Mouse (Mus musculus) embryo, embryonic 11.5 days (tissue): ENCODE data around the gene Csrnp2.

Source experiments
- DNase-seq: peaks from one replicate; pipeline ENCODE4 v3.0.0-alpha.2; 2012; ENCODE audit warnings: low read depth, low spot score

Csrnp2 gene

GRCm38 (mm10) chr15:100478351-100478750 is 16.9 kb downstream of the Csrnp2 start:
- no peak for DNase-seq

DNA sequence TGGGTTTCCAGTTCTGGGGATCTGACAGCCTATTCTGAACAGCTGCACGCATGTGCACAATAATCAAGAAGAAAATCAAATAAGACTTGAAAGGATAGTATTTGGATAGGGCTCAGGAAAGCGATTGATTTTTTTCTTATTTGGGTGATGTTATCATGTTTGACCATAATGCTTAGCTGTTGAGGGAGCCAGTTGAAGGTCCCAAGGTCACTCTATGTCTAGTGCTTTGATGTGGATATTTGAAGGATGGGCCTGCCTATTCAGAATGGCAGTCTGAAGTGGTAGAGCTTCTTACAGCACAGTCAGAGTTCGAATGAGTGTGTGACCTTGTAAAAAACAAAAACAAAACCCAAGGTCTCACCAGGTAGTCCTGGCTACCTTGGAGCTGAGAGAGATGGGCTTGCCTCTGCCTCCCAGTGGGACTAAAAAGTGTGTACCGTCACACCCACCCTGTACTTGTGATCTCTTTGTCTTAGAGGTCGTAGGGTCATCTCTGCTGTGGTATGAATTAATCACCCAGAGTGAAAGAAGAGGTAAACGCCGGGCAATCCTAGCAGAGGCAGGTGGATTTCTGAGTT is 21.3 kb downstream of the Csrnp2 start:
- DNase-seq: no peak

DNA sequence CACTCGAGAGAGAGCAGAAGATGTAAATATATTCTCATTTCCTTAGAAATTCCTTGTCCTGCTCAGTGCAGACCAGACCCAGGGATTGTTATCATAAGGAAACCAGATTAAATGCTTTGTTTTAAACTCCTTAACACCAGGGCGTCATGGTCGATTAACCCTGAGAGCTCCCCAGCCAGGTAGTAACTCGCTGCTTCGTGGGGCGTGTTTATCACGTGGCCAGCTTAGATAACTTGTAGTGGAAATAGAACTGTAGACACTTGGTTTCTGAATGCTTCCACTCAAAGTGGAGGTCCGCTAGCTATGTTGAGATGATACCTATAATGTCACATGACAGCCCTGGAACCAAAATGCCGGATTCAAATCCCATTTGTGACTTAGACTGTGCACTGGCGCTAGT is 25.3 kb downstream of the Csrnp2 start:
- no peak for DNase-seq

DNA sequence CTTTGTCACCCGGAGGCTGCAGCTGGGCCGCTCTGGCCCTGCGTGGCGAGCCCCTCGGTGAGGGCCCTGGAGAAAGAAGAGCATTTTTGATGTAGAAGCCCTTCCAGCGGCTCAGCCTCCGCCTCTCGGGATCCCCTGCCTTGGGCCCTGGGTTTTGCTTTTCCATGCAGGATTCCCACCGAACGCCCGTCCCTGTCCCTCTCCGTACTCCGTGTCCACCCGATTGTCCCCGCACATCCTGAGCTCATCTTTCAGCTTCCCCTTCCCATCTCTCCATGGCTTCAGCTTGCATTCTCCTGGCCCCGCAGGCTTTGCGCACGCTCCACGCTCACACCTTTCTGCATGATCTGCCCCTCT is 26.1 kb downstream of the Csrnp2 start:
- DNase-seq: no peak

DNA sequence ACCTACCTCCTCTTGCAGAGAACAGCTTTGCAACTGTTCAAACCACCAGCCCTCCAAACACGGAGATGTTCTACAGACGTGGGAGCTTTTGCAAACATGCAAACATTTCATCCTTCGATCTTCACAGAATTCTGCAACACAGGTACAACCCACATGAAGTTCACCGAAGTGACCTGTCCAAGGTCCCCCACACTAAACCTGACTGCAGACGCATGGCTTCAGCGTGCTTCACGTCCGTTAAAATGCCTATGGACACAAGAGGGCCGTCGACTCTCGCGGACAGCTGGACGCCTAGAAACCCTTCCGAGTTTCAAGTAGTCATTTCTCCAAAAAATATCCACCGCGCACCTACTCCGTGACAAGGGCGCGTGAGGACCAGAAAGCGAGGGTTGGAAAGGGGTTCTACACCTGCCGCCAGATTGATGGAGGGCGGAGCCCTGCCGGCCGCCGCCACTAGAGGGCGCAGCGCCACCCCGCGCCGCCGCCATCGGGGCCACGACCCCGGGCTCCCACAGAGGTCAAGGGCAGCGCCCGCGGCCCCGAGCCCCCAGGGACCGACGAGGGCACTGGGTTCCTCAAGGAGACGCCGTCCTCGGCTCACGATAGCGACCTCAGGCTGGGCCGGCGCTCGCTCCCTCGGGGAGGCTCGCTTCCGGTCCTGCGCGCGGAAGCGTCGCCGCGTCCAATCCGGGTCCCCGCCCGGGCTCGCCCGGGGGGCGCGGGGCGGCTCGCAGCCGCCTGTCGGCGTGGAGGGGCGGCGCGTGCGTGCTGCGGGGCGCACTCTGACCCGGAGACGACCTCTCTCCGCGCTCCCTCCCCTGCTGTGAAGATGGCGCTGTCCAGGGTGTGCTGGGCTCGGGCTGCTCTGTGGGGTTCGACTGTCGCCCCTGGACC is 26.7 kb downstream of the Csrnp2 start, which contains the start of gene Letmd1:
Gene Letmd1, plus strand, starts transcription at position 729 of the 894 bp plus-strand sequence.
- DNase-seq: peak; percentile 82

GRCm38 (mm10) chr15:100467738-100468137 is 27.6 kb downstream of the Csrnp2 start:
- no peak for DNase-seq

DNA sequence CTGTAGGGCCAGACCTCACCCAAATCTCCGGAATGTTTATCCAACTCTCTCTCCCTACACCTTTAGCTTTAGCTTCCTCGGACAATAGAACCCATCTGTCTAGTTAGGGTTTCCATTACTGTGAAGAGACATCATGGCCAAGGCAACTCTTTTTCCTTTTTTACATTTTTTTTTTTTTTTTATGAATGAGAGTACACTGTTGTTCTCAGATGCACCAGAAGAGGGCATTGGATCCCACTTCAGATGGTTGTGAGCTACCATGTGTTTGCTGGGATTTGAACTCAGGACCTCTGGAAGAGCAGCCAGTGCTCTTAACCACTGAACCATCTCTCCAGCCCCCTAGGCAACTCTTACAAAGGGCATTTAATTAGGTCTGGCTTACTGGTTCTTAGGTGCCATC is 29.9 kb downstream of the Csrnp2 start:
- no peak for DNase-seq

DNA sequence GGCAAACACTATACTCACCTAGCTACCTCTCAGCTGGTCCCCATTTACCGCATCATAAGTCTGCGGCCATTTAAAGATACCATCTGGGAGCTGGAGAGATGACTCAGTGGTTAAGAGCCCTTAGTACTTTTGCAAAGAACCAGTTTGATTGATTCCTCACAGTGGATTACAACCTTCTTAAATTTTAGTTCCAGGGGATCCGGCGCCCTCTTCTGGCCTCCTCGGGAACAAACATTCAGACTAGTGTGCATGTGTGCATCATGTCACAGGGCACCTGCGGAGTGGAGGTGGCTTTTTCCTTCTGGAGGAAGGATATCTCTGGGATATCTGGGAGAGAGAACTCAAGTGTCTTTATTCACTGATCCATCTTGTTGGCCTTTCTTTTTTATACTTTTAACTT is 31.6 kb downstream of the Csrnp2 start:
- no peak for DNase-seq

DNA sequence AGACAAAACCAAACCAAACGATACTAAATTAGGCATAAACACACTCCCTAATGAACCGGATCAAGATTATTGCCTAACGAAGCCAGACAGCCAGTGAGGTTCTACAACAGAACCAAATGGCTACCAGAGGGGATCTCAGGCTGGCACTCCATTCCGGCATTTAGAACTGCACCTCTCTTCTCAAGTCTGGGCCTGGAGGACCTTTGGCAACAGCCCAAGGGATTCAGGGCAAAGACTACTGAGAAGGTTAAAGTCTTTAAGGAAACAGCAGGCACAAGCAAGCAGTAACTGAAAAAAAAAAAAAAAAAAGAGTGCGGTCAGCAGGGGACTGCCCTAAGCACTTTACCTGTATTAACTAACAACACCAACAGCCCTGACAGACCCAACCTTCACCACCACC is 33.2 kb downstream of the Csrnp2 start:
- no peak for DNase-seq

DNA sequence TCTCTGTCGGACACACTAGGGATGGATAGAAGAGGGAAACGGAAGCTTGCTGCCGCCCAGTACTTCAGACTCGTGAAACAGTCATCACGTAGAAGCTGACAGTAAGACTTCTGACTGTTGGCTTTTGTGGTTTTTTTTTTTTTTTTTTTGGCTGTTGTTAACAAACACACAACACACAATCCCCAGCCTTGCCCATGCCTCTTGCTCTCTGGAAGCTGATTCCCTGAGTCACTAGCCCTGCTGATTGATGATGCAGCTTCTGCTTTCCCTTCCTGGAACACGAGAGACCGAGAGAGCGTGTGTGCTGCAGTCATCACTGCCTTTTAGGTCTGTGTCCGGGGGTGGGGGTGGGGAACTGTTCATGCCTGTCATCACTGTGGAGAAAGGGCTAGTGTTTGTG is 33.6 kb downstream of the Csrnp2 start:
- DNase-seq: no peak

DNA sequence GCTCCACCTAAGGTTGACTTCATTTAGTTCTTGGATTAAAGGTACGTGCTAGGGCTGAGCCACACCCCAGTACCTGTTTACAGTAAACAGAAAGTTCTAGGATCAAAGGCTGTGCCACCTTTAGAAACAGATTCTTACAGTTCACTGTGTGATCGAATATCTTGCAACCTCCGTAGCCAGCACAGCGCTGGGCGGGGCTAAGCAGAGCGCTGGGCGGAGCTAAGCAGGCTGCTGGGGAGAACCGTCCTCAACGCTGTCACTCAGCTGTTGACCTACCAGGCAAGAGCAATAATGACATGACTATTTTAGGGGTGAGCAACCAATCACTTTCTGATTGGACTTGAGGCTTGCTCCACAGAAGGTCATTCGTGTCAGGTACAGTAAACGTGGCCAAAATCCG is 34.3 kb downstream of the Csrnp2 start:
- no peak for DNase-seq

DNA sequence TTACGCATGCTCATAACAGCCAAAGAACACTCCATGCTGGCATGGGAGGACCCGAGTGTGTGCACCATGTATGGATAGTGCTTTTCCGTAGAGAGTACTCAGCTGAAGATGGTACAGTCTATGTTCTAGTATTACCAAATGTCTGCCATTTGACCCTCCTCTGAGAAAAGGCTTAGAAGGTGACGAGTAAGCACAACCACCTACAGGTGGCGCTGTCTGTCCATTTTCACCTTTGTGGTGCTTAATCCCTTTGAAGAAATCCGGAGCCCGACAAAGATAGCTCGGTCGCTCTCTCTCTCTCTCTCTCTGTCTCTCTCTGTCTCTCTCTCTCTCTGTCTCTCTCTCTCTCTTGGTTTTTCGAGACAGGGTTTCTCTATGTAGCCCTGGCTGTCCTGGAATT is 37.2 kb downstream of the Csrnp2 start:
- DNase-seq: peak; percentile 57

- DNase-seq: peak; percentile 81
Measured at GRCm38 (mm10) chr15:100457340-100457739, 37.9 kb downstream of the Csrnp2 start.

DNA sequence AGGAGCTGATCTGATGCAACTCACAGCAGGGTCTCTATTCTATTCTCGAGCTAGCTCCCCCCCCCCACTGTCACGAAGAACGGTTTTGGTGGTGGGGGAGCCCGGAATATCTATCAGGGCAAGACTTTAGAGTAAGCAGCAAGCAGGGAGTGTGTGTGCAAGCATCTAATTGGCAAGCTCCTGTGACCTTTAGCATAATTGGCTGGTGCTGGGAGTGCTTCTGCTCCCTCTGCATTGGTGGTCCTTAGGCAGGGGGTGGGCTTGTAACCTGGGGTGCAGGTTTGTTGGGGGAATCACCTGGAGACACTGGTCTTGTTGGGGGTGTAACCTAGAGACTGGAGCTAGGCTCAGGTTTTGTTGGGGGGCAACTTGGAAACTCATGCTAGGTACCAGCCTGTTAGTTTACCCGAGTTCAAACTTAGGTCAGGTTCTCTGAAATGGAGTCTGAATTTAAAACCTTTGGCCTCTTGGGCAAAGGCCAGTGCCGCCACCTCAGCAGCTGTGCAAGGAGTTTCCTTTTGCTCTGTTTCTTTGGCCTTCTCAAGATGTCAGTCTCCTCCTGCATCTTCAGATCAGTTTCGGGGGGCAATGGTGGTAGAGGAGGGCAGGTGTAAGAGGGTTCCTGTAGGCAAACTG is 38.8 kb downstream of the Csrnp2 start:
- DNase-seq: no peak

- no peak for DNase-seq
Measured at GRCm38 (mm10) chr15:100452486-100452885, 42.8 kb downstream of the Csrnp2 start.

DNA sequence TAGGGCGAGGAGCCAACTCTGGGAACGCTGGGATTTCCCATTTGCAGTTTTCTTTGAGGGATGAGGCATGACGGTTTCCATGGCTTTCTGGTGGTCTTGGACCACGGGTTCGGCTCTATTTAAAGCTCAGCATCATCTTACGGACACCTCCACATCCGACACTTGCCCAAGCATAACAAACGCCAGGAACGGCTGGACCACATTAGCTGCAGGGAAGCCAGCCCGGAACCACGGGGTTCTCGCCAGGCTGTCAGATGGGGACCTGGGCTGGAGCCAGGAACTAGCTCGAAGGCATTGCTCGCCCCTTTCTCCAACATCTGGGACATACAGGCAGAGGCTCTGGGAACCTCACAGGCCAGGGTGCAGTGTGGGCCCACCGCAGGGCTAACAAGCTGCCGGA is 44.0 kb downstream of the Csrnp2 start:
- DNase-seq: no peak

DNA sequence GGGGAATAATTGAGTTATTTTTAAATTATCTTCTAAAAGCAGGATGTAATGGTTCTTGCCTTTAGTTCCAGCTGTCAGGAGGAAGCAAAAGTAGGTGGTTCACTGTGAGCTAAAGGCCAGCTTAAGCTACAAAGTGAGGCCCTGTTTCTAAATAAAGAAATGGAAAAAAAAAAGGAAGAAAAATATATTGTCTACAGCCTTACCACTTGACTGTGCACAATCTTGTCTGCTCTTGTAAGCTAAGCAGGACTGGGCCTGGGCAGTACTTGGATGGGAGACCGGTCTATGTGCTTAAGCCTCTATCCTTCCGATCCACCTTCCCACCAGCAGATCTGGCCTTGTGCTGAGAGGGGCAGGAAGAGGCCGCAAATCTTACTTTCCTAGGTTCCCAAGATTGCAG is 45.8 kb downstream of the Csrnp2 start:
- no peak for DNase-seq

- no peak for DNase-seq
Measured at GRCm38 (mm10) chr15:100448572-100448971, 46.7 kb downstream of the Csrnp2 start.

DNA sequence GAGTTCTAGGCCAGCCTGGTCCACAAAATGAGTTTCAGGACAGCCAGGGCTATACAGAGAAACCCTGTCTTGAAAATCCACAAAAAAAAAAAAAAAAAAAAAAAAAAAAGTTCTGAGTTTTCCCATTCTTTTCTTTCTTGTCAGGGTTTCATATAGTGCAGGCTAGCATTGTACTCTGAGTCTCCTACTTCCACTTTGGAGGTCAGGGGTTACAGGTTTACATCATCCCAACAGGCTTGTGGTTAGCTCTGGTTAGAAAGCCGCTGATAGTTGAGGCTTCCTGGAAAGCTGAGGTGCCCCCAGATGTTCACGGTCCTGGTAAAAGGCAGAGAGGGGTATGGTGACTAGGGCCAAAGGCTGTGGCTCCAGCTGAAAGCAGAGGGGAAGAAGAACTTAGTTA is 48.4 kb downstream of the Csrnp2 start:
- no peak for DNase-seq

DNA sequence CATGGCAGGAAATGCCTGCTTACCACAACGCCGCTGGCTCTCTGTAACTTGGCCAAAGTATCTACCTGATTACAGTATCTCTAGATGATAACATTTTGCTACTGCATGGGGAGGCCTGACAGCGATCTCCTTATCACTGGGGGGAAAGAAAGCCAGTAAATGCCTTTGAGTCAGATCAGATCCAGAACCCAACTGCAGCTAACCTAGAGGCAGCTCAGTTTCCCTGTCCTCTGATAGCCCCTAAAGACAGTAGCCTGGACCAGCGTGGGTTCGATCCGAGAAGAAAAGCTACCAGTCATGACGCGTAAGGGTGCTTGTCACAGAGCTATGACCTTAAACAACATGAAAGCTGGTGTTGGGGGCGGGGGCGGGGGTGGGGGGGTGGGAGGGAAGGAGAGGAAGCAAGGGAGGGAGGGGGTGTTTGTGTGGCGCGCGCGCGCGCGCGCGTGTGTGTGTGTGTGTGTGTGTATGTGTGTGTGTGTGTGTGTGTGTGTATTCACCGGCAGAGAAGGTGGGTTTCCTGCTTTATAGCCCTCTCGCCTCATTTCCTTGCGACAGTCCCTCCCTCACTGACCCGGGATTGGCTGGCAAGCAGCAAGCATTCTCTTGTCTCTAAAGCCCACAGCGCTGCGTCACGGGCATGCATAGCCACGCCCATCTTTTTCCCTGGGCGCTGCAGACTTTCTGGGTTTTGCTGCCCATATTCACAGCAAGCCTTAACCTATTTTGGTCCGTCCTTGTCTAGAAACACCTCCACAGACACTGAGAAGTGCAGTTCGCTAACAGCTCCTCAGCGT is 52.0 kb downstream of the Csrnp2 start:
- DNase-seq: peak; percentile 79

DNA sequence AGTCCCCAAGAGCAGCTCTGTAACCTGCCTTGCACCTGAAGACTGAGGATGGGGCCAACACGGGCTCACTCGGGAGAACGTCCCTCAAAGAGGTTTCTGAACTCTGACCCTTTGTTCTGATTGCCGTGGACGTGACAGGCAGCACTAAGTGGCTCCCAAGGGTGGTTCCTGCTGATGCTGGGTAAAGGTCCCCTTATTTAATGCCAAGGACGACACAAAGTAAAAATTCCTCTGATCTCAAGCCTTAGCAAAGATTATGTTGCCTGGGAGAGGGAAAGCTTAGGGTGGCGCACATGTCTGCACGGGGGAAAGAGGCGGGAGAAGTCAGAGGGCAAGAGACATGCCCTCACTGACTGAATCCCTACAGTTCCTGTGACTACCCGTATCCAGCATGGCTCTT is 58.8 kb downstream of the Csrnp2 start:
- DNase-seq: no peak

GRCm38 (mm10) chr15:100436112-100436511 is 59.2 kb downstream of the Csrnp2 start:
- no peak for DNase-seq
